Mouse (Mus musculus) E14TG2a.4 (cell line): ENCODE measurements around the gene Cct6b.

Experiments
- H3K27me3 ChIP-seq: 2 replicates; pipeline ENCODE4 v1.6.1; 2014; ENCODE audit warnings: low read length, control low read depth; ENCODE audit not compliant: insufficient read depth
- H3K36me3 ChIP-seq: 2 replicates; pipeline ENCODE4 v1.6.1; 2014; ENCODE audit warnings: low read length, control low read depth; ENCODE audit not compliant: insufficient read depth
- H3K4me1 ChIP-seq: replicated peaks from 2 replicates; pipeline ENCODE4 v1.6.1; 2014; ENCODE audit warnings: low read depth, low read length, control low read depth
- H3K4me3 ChIP-seq: replicated peaks from 2 replicates; pipeline ENCODE4 v1.5.1; 2014; ENCODE audit warnings: mild to moderate bottlenecking, low read length
- H3K9me3 ChIP-seq: 2 replicates; pipeline ENCODE4 v1.6.1; 2014; ENCODE audit warnings: low read length, control low read depth
- CTCF ChIP-seq: conservative IDR thresholded peaks from 2 replicates; pipeline ENCODE4 v1.5.1; 2014; ENCODE audit warnings: low read length
- NANOG ChIP-seq: IDR thresholded peaks from 2 replicates; pipeline ENCODE4 v1.6.1; 2014; ENCODE audit warnings: borderline replicate concordance, low read length, mixed read lengths
- POU5F1 ChIP-seq: IDR thresholded peaks from 2 replicates; pipeline ENCODE4 v1.6.1; 2014; ENCODE audit warnings: low read length, borderline replicate concordance

Gene Cct6b

GRCm38 (mm10) chr11:82690476-82690875 is 73.6 kb downstream of the Cct6b start:
- peaks cover 35% of the 10 kb centered on the region for H3K4me1 ChIP-seq
- H3K27me3 ChIP-seq, result peaks cover 19% of the 10 kb centered on the region
- no peaks in the 10 kb centered on the region for H3K36me3 ChIP-seq
- H3K9me3 ChIP-seq, result no peaks in the 10 kb centered on the region
- TF ChIP-seq CTCF, result no peak
- TF ChIP-seq NANOG, result no peak
- peak overlapping the region; percentile 29; the same call in 1 of the 2 replicates for H3K4me3 ChIP-seq

GRCm38 (mm10) chr11:82687668-82688067 is 76.5 kb downstream of the Cct6b start:
- Histone ChIP-seq H3K27me3 (peaks cover 37% of the 10 kb centered on the region), H3K4me1 (peaks cover 35% of the 10 kb centered on the region), H3K4me3 (no peak overlapping the region), H3K36me3 (no peaks in the 10 kb centered on the region), H3K9me3 (no peaks in the 10 kb centered on the region)
- TF ChIP-seq CTCF (no peak), NANOG (no peak), POU5F1 (no peak)

GRCm38 (mm10) chr11:82684676-82685075 is 79.4 kb downstream of the Cct6b start:
- TF ChIP-seq CTCF, result no peak
- TF ChIP-seq POU5F1, result no peak
- TF ChIP-seq NANOG, result no peak
- no peaks in the 10 kb centered on the region for H3K9me3 ChIP-seq
- no peak overlapping the region for H3K4me3 ChIP-seq
- H3K27me3 ChIP-seq, result peaks cover 43% of the 10 kb centered on the region
- no peaks in the 10 kb centered on the region for H3K36me3 ChIP-seq
- peaks cover 7% of the 10 kb centered on the region for H3K4me1 ChIP-seq

- H3K27me3 ChIP-seq, result peaks cover 45% of the 10 kb centered on the region
- no peak for TF ChIP-seq POU5F1
- peak; percentile 45 for TF ChIP-seq CTCF
- TF ChIP-seq NANOG, result no peak
- no peaks in the 10 kb centered on the region for H3K36me3 ChIP-seq
- H3K4me3 ChIP-seq, result no peak overlapping the region
- no peaks in the 10 kb centered on the region for H3K9me3 ChIP-seq
- H3K4me1 ChIP-seq, result no peaks in the 10 kb centered on the region; the same call in 1 of the 2 replicates
Measured at GRCm38 (mm10) chr11:82683765-82684505, 80.2 kb downstream of the Cct6b start.

- peaks cover 26% of the 10 kb centered on the region for H3K27me3 ChIP-seq
- no peaks in the 10 kb centered on the region for H3K4me1 ChIP-seq
- no peak overlapping the region for H3K4me3 ChIP-seq
- TF ChIP-seq POU5F1 (no peak), NANOG (no peak), CTCF (no peak)
- H3K9me3 ChIP-seq, result no peaks in the 10 kb centered on the region
- no peaks in the 10 kb centered on the region for H3K36me3 ChIP-seq
Measured at GRCm38 (mm10) chr11:82678561-82678960, 85.6 kb downstream of the Cct6b start.
